Comparison of ENCODE assay signal across 9 mouse cellular contexts in the genomic region with DNA sequence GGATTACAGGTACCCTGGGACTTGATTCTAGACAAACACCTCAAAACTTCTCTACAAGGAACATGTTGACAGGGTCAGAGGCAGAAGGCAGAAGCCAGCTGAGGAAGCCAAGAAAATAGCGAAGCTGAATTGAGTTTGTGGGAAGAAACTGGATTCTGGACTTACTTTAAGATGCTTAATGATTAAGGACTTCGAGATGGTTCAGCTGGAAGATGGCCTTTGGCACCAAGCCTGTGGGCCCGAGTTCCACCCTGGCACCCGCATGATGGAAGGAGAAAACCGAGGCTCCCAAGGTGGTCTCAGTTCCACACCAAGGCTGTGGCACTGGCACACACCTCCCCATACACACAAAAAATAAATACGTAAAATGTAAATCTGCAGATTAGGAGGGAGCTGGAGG. TPM values are rescaled to one million over a fixed set of nuclear protein-coding genes. Genes with fewer than 3 reads are reported as not detected.
DNase-seq lines count a peak whose midpoint lies in the region; ATAC-seq and TF ChIP-seq lines count a peak whose summit lies in the region.
"Had no signal": no experiment of that assay in that cellular context is flagged by ENCODE, and none has a peak within 500 bp of the region (broad histone marks: within the 10 kb centered on the region; RNA-seq: fewer than 3 reads in every experiment).

No protein-coding gene starts in this region.

- intact Hi-C loops in heart, adult 2 months (cut with DNase I) = loop anchor here (5.0 kb wide), 1 partner anchor 143 kb away; no protein-coding TSS in a partner anchor

- H3K4me3 ChIP-seq in heart, adult 2 months = no peak overlapping the region
- no peak overlapping the region for H3K4me3 ChIP-seq in kidney, embryonic 14.5 days (ENCODE audit: low read length)
- no peak overlapping the region for H3K4me3 ChIP-seq in myocyte

- peak overlapping the region; percentile 51; the same call in 1 of the 2 replicates for H3K27ac ChIP-seq in heart, adult 2 months
- H3K27ac ChIP-seq in kidney, embryonic 14.5 days (ENCODE audit: low read depth, low read length) = peak overlapping the region; percentile 93
- H3K27ac ChIP-seq: macrophage had no signal

- TF ChIP-seq CTCF in heart, adult 2 months (IDR thresholded peaks at IDR 0.05) = no peak

- no peaks in the 10 kb centered on the region for H3K36me3 ChIP-seq in heart, adult 2 months (ENCODE audit: control insufficient read depth, insufficient read depth, low read length)
- peaks cover 10% of the 10 kb centered on the region for H3K36me3 ChIP-seq in kidney, embryonic 14.5 days (ENCODE audit: control insufficient read depth, insufficient read depth, low read length)
- no peaks in the 10 kb centered on the region for H3K36me3 ChIP-seq in myocyte (ENCODE audit: control insufficient read depth, insufficient read depth)

- H3K9ac ChIP-seq in heart, adult 2 months (ENCODE audit: low read depth, low read length) = no peak overlapping the region
- 0 out of 2 replicates have a peak overlapping the region, but pooled peaks have one; percentile 25 for H3K9ac ChIP-seq in kidney, embryonic 14.5 days (ENCODE audit: low read depth, low read length)

- no peak for TF ChIP-seq POLR2A in heart, adult 2 months (IDR thresholded peaks at IDR 0.05; ENCODE audit: insufficient read depth, low read depth, low read length)
- TF ChIP-seq POLR2A in myocyte (IDR thresholded peaks at IDR 0.05; ENCODE audit: insufficient read length, low read depth) = no peak

- peak; percentile 38 for DNase-seq in kidney, adult 9 months
- DNase-seq in kidney, adult 11 months = no peak
- peak; percentile 64 to 65 for DNase-seq in heart, adult 2 months
- DNase-seq in layer of hippocampus, postnatal 14 days (ENCODE audit: low spot score in 2 of 2) = no peak
- DNase-seq in thymus, adult 18-20 months = no peak
- no peak for DNase-seq in adrenal gland, postnatal 25 days

- peak overlapping the region; percentile 67 for H3K4me2 ChIP-seq in kidney, embryonic 14.5 days (replicated peaks; ENCODE audit: low read depth, low read length)
- peak overlapping the region; percentile 27 for H3K4me2 ChIP-seq in myocyte (ENCODE audit: low read depth)

- no peaks in the 10 kb centered on the region for H3K27me3 ChIP-seq in heart, adult 2 months (ENCODE audit: control insufficient read depth, insufficient read depth, low read length)
- H3K27me3 ChIP-seq in kidney, embryonic 14.5 days (ENCODE audit: control insufficient read depth, insufficient read depth, low read length) = peaks cover 14% of the 10 kb centered on the region
- H3K27me3 ChIP-seq in myocyte (ENCODE audit: control insufficient read depth, insufficient read depth, insufficient read length) = no peaks in the 10 kb centered on the region

- no peaks in the 10 kb centered on the region; the same call in 1 of the 2 replicates for H3K4me1 ChIP-seq in heart, adult 2 months (ENCODE audit: control insufficient read depth, insufficient read depth, low read length)
- H3K4me1 ChIP-seq in kidney, embryonic 14.5 days (ENCODE audit: control insufficient read depth, insufficient read depth, low read length) = peaks cover 23% of the 10 kb centered on the region; the same call in 1 of the 2 replicates

- H3K79me2 ChIP-seq in heart, adult 2 months (replicated peaks; ENCODE audit: control insufficient read depth, insufficient read depth, low read length) = no peaks in the 10 kb centered on the region
- H3K79me2 ChIP-seq in myocyte (ENCODE audit: control insufficient read depth, insufficient read depth) = no peaks in the 10 kb centered on the region

- ATAC-seq in kidney, embryonic 14.5 days (ENCODE audit: low FRiP score, low TSS enrichment) = 0 out of 2 replicates have a peak, but pooled peaks have one; percentile 0

- no peak for TF ChIP-seq EP300 in heart, adult 2 months (IDR thresholded peaks at IDR 0.05; ENCODE audit: insufficient read depth, low read depth, low read length)

- no peak overlapping the region for H3ac ChIP-seq in myocyte (ENCODE audit: control insufficient read depth, insufficient read length)

- H3K9me3 ChIP-seq in kidney, embryonic 14.5 days (ENCODE audit: control insufficient read depth, low read length) = peaks cover 7% of the 10 kb centered on the region

- WGBS in heart, adult 2 months = 44% methylated on average over 6 of the region's 6 CpGs
- 30% methylated on average over 6 of the region's 6 CpGs for WGBS in kidney, embryonic 14.5 days

TF ChIP-seq in myocyte, 11 proteins besides CTCF, POLR2A, EP300 and RAD21:
- TF ChIP-seq USF1 (IDR thresholded peaks at IDR 0.05; ENCODE audit: low read depth) (no peak), MYOG (IDR thresholded peaks at IDR 0.05; ENCODE audit: control insufficient read depth in 1 of 3, insufficient read depth in 1 of 3, insufficient read length in 2 of 3, low read depth in 2 of 3) (no peak), E2F4 (IDR thresholded peaks at IDR 0.05; ENCODE audit: insufficient read depth) (no peak), POLR2AphosphoS2 (IDR thresholded peaks at IDR 0.05; ENCODE audit: insufficient read length, low read depth) (no peak), SRF (IDR thresholded peaks at IDR 0.05; ENCODE audit: control insufficient read depth, insufficient read length, low read depth) (no peak), TCF3 (IDR thresholded peaks at IDR 0.05; ENCODE audit: insufficient read length, low read depth) (no peak), REST (IDR thresholded peaks at IDR 0.05; ENCODE audit: insufficient read depth, insufficient read length) (no peak), MAX (IDR thresholded peaks at IDR 0.05; ENCODE audit: low read depth) (no peak), CEBPB (IDR thresholded peaks at IDR 0.05; ENCODE audit: insufficient read depth, poor library complexity, severe bottlenecking) (no peak), TCF12 (IDR thresholded peaks at IDR 0.05; ENCODE audit: insufficient read depth, poor library complexity, severe bottlenecking) (no peak), MYOD1 (IDR thresholded peaks at IDR 0.05; ENCODE audit: control insufficient read depth in 1 of 3, insufficient read length in 2 of 3, low read depth in 2 of 3) (no peak)

RNA-seq across cellular contexts. Expression of gene Gng8, which starts 1.1 kb away (rescaled TPM):
- total RNA-seq in heart, adult 2 months (2021) = 1 to 10 TPM in 1 of 2 experiments, under 1 TPM in 1; 0.47 to 1.6 TPM
- 7.4 and 13.1 TPM in 2 replicates for polyA plus RNA-seq in heart, adult 2 months (2012; rRNA removed)
- polyA plus RNA-seq in kidney, embryonic 14.5 days (2014; fragmentation: Nextera tagmentation; extraction: Ambion mirVana) = 7.5 TPM in 2 replicates
- polyA plus RNA-seq in myocyte (2012; fragmentation: generic; extraction: Trizol) = 3.8 TPM
- 1 to 10 TPM; 1.5 to 1.9 TPM for total RNA-seq in layer of hippocampus, postnatal 14 days (2021)
- total RNA-seq in adrenal gland, postnatal 25 days (2021) = 0.70 TPM in 1 of 2 replicates, not detected in the other
- polyA plus RNA-seq: macrophage had no signal

RNA-seq across cellular contexts. Expression of gene Dact3, which starts 15.4 kb away (rescaled TPM):
- total RNA-seq in heart, adult 2 months (2021) = 10 to 100 TPM in 1 of 2 experiments, 1 to 10 TPM in 1; 8.6 to 12.1 TPM
- polyA plus RNA-seq in heart, adult 2 months (2012; rRNA removed) = 19.6 and 20.0 TPM in 2 replicates
- polyA plus RNA-seq in kidney, embryonic 14.5 days (2014; fragmentation: Nextera tagmentation; extraction: Ambion mirVana) = 5.1 and 6.4 TPM in 2 replicates
- polyA plus RNA-seq in myocyte (2012; fragmentation: generic; extraction: Trizol) = 10.0 TPM
- total RNA-seq in layer of hippocampus, postnatal 14 days (2021) = 100 to 1,000 TPM; 115 to 120 TPM
- 1.8 and 2.8 TPM in 2 replicates for total RNA-seq in adrenal gland, postnatal 25 days (2021)

RNA-seq across cellular contexts. Expression of gene Ptgir, which starts 15.8 kb away (rescaled TPM):
- 1 to 10 TPM; 1.9 to 2.9 TPM for total RNA-seq in heart, adult 2 months (2021)
- polyA plus RNA-seq in heart, adult 2 months (2012; rRNA removed) = 5.2 and 7.4 TPM in 2 replicates
- 0.67 and 1.4 TPM in 2 replicates for polyA plus RNA-seq in kidney, embryonic 14.5 days (2014; fragmentation: Nextera tagmentation; extraction: Ambion mirVana)
- 2.6 TPM for polyA plus RNA-seq in myocyte (2012; fragmentation: generic; extraction: Trizol)
- total RNA-seq in layer of hippocampus, postnatal 14 days (2021) = under 1 TPM in 1 of 2 experiments, not detected in 1; 0.28 TPM
- 1.5 and 1.6 TPM in 2 replicates for total RNA-seq in adrenal gland, postnatal 25 days (2021)

RNA-seq across cellular contexts. Expression of gene Calm3, which starts 33.4 kb away (rescaled TPM):
- total RNA-seq in heart, adult 2 months (2021) = 100 to 1,000 TPM; 168 to 175 TPM
- polyA plus RNA-seq in heart, adult 2 months (2012; rRNA removed) = 163 and 206 TPM in 2 replicates
- 156 and 198 TPM in 2 replicates for polyA plus RNA-seq in kidney, embryonic 14.5 days (2014; fragmentation: Nextera tagmentation; extraction: Ambion mirVana)
- 336 TPM for polyA plus RNA-seq in myocyte (2012; fragmentation: generic; extraction: Trizol)
- 1,000 to 10,000 TPM; 2,318 to 2,416 TPM for total RNA-seq in layer of hippocampus, postnatal 14 days (2021)
- 242 and 255 TPM in 2 replicates for total RNA-seq in adrenal gland, postnatal 25 days (2021)

RNA-seq across cellular contexts. Expression of gene Prkd2, which starts 47.8 kb away (rescaled TPM):
- 10 to 100 TPM; 15.3 to 19.9 TPM for total RNA-seq in heart, adult 2 months (2021)
- polyA plus RNA-seq in heart, adult 2 months (2012; rRNA removed) = 24.5 and 26.2 TPM in 2 replicates
- 10.9 and 15.7 TPM in 2 replicates for polyA plus RNA-seq in kidney, embryonic 14.5 days (2014; fragmentation: Nextera tagmentation; extraction: Ambion mirVana)
- polyA plus RNA-seq in myocyte (2012; fragmentation: generic; extraction: Trizol) = 4.7 TPM
- total RNA-seq in layer of hippocampus, postnatal 14 days (2021) = 1 to 10 TPM; 6.8 to 9.1 TPM
- total RNA-seq in adrenal gland, postnatal 25 days (2021) = 17.5 and 23.9 TPM in 2 replicates

Comparison
In these comparisons a context has a peak if more than half of its experiments do, and no peak if none do; other contexts are left out.
1. DNase-seq: peak in kidney, adult 9 months (single experiment) and heart, adult 2 months (2 of 2); none in kidney, adult 11 months (single experiment), layer of hippocampus, postnatal 14 days (0 of 2), thymus, adult 18-20 months (0 of 2) and adrenal gland, postnatal 25 days (single experiment).
2. RNA of gene Dact3, which starts 15.4 kb away (total RNA-seq): 115 to 120 TPM in layer of hippocampus, postnatal 14 days; 8.6 to 12.1 TPM in heart, adult 2 months and 1.8 to 2.8 TPM in adrenal gland, postnatal 25 days; every median in the first group is over 4 times any median in the second.